10 mouse cellular contexts compared by ENCODE assay signal in genomic region chr13:117286939-117287338, GRCm38 (mm10).
A peak's percentile ranks its signal among the peaks of the same experiment; 100 is the strongest.
DNase-seq lines count a peak whose midpoint lies in the region; TF ChIP-seq lines count a peak whose summit lies in the region.
"Had no signal": no experiment of that assay in that cellular context is flagged by ENCODE, and none has a peak within 500 bp of the region (broad histone marks: within the 10 kb centered on the region; RNA-seq: fewer than 3 reads in every experiment).

No protein-coding gene starts in this region.

- intact Hi-C loops in gastrocnemius, postnatal 36 days (cut with DNase I): no loop called here

- no peak overlapping the region for H3K27ac ChIP-seq in cortical plate, adult 2 months (ENCODE audit: insufficient read depth, low read length)
- H3K27ac ChIP-seq: intestine, embryonic 15.5 days had no signal

- no peak for TF ChIP-seq POLR2A in cortical plate, adult 2 months (IDR thresholded peaks at IDR 0.05; ENCODE audit: extremely low read depth, insufficient read depth, low read length)

- H3K4me3 ChIP-seq in E14TG2a.4 (replicated peaks; ENCODE audit: low read length): no peak overlapping the region
- H3K4me3 ChIP-seq in cortical plate, adult 2 months (ENCODE audit: insufficient read depth, low read length): no peak overlapping the region
- H3K4me3 ChIP-seq: erythroblast, embryonic 14.5 days; intestine, embryonic 15.5 days had no signal

- peak; percentile 23 for TF ChIP-seq CTCF in E14TG2a.4 (conservative IDR thresholded peaks at IDR 0.05; ENCODE audit: low read length)
- TF ChIP-seq CTCF in cortical plate, adult 2 months (IDR thresholded peaks at IDR 0.05; ENCODE audit: extremely low read depth, insufficient read depth, low read length): 0 out of 2 replicates have a peak, but pooled peaks have one; percentile 16

- H3K27me3 ChIP-seq in E14TG2a.4 (ENCODE audit: insufficient read depth, low read length): no peaks in the 10 kb centered on the region
- H3K27me3 ChIP-seq: intestine, embryonic 15.5 days; Patski had no signal

- DNase-seq in lung, postnatal 10 days: peak; percentile 5
- DNase-seq in lung, adult 18-20 months: no peak
- DNase-seq in thymus, postnatal 25 days: peak; percentile 53
- no peak for DNase-seq in adrenal gland, postnatal 4 days (ENCODE audit: low spot score in 2 of 2)
- no peak for DNase-seq in gastrocnemius, postnatal 36 days

- H3K4me1 ChIP-seq in E14TG2a.4 (replicated peaks; ENCODE audit: low read depth, low read length): peaks cover 11% of the 10 kb centered on the region; the same call in 1 of the 2 replicates
- H3K4me1 ChIP-seq in cortical plate, adult 2 months (ENCODE audit: control insufficient read depth, insufficient read depth, low read length): no peaks in the 10 kb centered on the region
- H3K4me1 ChIP-seq: intestine, embryonic 15.5 days had no signal

- H3K36me3 ChIP-seq in E14TG2a.4 (ENCODE audit: insufficient read depth, low read length): no peaks in the 10 kb centered on the region
- H3K36me3 ChIP-seq: intestine, embryonic 15.5 days had no signal

- H3K9me3 ChIP-seq in E14TG2a.4 (ENCODE audit: low read length): no peaks in the 10 kb centered on the region
- H3K9me3 ChIP-seq: intestine, embryonic 15.5 days had no signal

Comparison
In these comparisons a context has a peak if more than half of its experiments do, and no peak if none do; other contexts are left out.
1. DNase-seq: peak in lung, postnatal 10 days (single experiment) and thymus, postnatal 25 days (single experiment); none in lung, adult 18-20 months (0 of 2), adrenal gland, postnatal 4 days (0 of 2) and gastrocnemius, postnatal 36 days (0 of 2).